Mouse (Mus musculus) spleen, adult 2 months (tissue): ENCODE measurements around the gene Ppp1r13l. TPM values are rescaled to one million over a fixed set of nuclear protein-coding genes. Genes with fewer than 3 reads are reported as not detected.

Experiments used
- DNase-seq, 2 experiments: peaks; one replicate each; pipeline versions ENCODE4 v3.0.0 to v3.0.0-alpha.2; 2012 to 2021; ENCODE audit warnings: low spot score in 2 of 2, low read depth in 1 of 2
- H3K27ac ChIP-seq: fragments of 200-500 bp; 2 replicates; pipeline ENCODE4 v1.5.1; 2012; ENCODE audit warnings: low read length, inconsistent platforms; ENCODE audit not compliant: insufficient read depth
- H3K27me3 ChIP-seq: fragments of 200-500 bp; 2 replicates; pipeline ENCODE4 v1.6.1; 2012; ENCODE audit warnings: mild to moderate bottlenecking, moderate library complexity, low read length, inconsistent platforms; ENCODE audit not compliant: control insufficient read depth, insufficient read depth
- H3K36me3 ChIP-seq: fragments of 200-500 bp; 2 replicates; pipeline ENCODE4 v1.6.1; 2012; ENCODE audit warnings: mild to moderate bottlenecking, low read length, inconsistent platforms; ENCODE audit not compliant: control insufficient read depth, insufficient read depth
- H3K4me1 ChIP-seq: fragments of 200-500 bp; 2 replicates; pipeline ENCODE4 v1.6.1; 2011; ENCODE audit warnings: inconsistent platforms; ENCODE audit not compliant: control insufficient read depth, insufficient read depth, insufficient read length
- H3K4me3 ChIP-seq: fragments of 200-500 bp; 2 replicates; pipeline ENCODE4 v1.5.1; 2011; ENCODE audit warnings: mild to moderate bottlenecking, inconsistent platforms; ENCODE audit not compliant: insufficient read depth, insufficient read length; ENCODE audit errors: extremely low read depth
- CTCF ChIP-seq: fragments of 200-500 bp; IDR thresholded peaks from 2 replicates; pipeline ENCODE4 v1.5.1; 2011; ENCODE audit warnings: mild to moderate bottlenecking, inconsistent platforms; ENCODE audit not compliant: insufficient read depth, insufficient read length, insufficient replicate concordance; ENCODE audit errors: extremely low read depth
- POLR2A ChIP-seq: fragments of 200-500 bp; IDR thresholded peaks from 2 replicates; pipeline ENCODE4 v1.6.1; 2011; ENCODE audit warnings: low read depth, low read length, inconsistent platforms
- WGBS: fragments of 180-500 bp; shearing (Covaris S2); methylation state at CpG from one replicate; pipeline ENCODE4 v1.1.7; 2018; 5-methylcytosine and 5-hydroxymethylcytosine counted together
- polyA plus RNA-seq: library from polyadenylated mRNA; depleted of rRNA; stranded (reverse); fragments of >200 nt; gene quantifications from 2 replicates; pipeline ENCODE4 v1.2.3, GENCODE M21; 2012; rRNA removed

The Ppp1r13l gene
- 2.2 and 2.5 TPM in 2 replicates for polyA plus RNA-seq

DNA sequence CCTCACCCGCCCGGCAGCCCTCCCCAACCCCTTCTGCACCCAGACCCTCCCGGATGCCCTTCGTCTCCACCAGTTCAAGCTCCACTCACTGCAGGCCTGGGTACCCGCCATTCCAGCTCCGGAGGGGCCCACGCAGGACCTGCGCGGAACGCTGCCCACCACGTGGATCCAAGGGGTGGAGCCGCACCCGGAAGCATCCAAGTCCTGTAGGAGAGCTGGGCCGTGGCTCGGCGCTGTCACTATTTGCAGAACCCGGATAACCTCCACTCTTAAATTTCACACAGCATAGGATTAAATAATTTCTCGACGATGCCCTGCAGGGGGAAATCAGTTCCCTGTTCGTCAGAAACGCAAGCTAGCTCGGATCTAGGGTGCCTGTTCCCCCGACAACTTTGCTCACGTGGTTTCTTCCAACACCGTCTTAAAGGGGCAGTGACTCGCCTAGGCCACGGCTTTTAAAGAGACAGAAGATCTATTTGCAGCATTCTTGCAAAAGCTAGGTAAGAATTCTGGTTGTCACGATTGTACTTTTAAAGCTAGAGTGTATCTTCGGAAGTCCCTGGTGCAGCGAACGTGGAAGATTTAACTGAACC lies at the start of gene Ppp1r13l, which contains the start of gene Cd3eap:
TSS of gene Ppp1r13l (plus strand) at position 451 of the 593 bp plus-strand sequence.
TSS of gene Cd3eap (minus strand) at position 185 of the 593 bp plus-strand sequence.
- WGBS = under 1% methylated on average over 31 of the region's 31 CpGs
- TF ChIP-seq CTCF (no peak), POLR2A (no peak)
- Histone ChIP-seq H3K4me3 (peak within 1 kb of the TSS; percentile 81), H3K27me3 (peaks cover 6% of the 10 kb centered on the region), H3K27ac (peak within 1 kb of the TSS; percentile 41; the same call in 1 of the 2 replicates), H3K4me1 (peaks cover 12% of the 10 kb centered on the region), H3K36me3 (peaks cover 4% of the 10 kb centered on the region; the same call in 1 of the 2 replicates)
- DNase-seq = peak; percentile 75 to 84

DNA sequence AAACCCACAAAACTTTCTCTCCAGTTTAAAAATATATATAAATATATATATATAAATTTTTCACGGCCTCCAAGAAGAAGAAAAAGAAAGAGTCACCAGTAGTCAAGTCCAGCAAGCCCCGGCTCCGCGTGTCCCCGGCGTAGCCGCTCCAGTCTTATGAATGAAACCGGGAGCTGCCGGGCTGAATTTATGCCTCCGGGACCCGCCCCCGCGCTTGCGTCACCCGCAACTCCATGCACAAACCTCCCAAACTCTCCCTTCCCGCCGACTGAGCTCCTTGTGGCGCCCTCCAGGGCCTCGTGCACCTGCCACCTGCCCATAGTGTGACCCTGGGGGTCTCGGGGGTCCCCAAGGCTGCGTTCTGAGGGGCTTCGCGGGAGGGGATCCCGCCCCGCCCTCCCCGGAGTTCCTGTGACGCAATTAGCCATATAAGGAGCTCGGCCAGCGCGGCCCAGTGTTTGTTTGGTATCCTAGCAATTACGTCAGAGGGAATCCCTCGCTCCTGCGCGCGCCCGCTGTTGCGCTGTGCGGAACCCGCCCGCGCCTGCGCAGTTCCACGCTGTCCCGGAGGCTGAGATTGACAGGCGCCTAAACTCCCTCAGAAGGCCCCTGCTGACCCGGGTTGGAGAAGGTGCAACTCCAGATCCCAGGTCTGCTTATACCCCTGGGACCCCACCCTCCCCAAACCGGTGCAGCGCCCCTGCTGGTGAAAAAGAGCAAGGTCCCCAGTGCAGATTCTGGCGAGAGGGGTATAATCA lies 49.5 kb upstream of the Ppp1r13l start, which contains the start of gene Fosb:
TSS of gene Fosb (minus strand) at position 168 of the 758 bp plus-strand sequence.
- WGBS = 1% methylated on average over 48 of the region's 49 CpGs
- H3K4me1 ChIP-seq = peaks cover 7% of the 10 kb centered on the region; the same call in 1 of the 2 replicates
- no peaks in the 10 kb centered on the region for H3K36me3 ChIP-seq
- H3K27me3 ChIP-seq = 0 out of 2 replicates have a peak, but pooled peaks cover 1% of the 10 kb centered on the region
- peak within 1 kb of the TSS; percentile 98 for H3K4me3 ChIP-seq
- TF ChIP-seq CTCF = no peak
- TF ChIP-seq POLR2A = no peak
- DNase-seq = peak; percentile 93 to 95
- peak within 1 kb of the TSS; percentile 83 for H3K27ac ChIP-seq

DNA sequence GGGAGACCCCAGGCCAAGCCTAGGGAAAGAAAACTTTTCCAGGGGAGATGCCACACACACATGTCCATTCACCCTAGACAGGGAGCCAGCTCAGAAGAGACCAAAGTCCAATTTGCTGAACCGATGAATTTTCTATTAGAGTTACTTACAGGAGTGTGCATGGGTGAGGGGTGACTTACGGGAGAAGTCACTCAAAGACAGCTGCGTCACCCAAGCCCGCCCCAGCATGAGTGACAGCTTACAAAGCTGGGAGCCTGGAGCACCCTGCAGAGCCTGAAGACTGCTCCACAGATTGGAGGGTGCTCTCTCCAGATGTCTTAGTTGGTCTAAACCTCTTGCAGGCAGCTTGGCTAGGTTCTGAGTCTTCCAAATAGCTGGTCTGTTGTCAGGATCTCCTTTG lies 47.6 kb upstream of the Ppp1r13l start:
- Histone ChIP-seq H3K27ac (no peak overlapping the region), H3K36me3 (no peaks in the 10 kb centered on the region), H3K4me1 (peaks cover 7% of the 10 kb centered on the region; the same call in 1 of the 2 replicates), H3K27me3 (0 out of 2 replicates have a peak, but pooled peaks cover 1% of the 10 kb centered on the region), H3K4me3 (no peak overlapping the region)
- DNase-seq = no peak
- TF ChIP-seq CTCF (no peak), POLR2A (no peak)
- WGBS = 66% methylated on average over 4 of the region's 4 CpGs

DNA sequence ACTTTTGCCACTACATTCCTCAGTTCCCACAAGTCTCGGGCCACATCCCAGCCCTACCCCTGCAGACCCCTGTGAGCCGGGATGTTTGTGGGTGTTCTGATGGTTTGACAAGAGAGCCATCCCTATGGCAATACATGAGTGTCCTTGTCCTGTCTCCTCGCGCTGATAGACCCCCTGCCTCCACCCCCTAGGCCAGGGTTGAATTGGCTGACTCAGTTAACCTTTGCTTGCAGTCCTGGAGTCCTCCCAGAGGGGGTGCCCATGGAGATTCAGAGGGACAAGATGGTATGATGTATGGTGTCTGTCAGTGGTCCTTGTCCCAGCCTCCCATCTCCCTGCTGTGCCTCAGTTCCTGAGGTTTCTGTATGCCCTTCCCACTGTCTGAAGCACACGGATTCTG lies 45.5 kb upstream of the Ppp1r13l start:
- WGBS = 91% methylated on average over 5 of the region's 5 CpGs
- Histone ChIP-seq H3K36me3 (no peaks in the 10 kb centered on the region), H3K4me1 (peaks cover 9% of the 10 kb centered on the region; the same call in 1 of the 2 replicates), H3K27ac (no peak overlapping the region), H3K27me3 (0 out of 2 replicates have a peak, but pooled peaks cover 1% of the 10 kb centered on the region), H3K4me3 (no peak overlapping the region)
- no peak for DNase-seq
- no peak for TF ChIP-seq POLR2A
- TF ChIP-seq CTCF = no peak

DNA sequence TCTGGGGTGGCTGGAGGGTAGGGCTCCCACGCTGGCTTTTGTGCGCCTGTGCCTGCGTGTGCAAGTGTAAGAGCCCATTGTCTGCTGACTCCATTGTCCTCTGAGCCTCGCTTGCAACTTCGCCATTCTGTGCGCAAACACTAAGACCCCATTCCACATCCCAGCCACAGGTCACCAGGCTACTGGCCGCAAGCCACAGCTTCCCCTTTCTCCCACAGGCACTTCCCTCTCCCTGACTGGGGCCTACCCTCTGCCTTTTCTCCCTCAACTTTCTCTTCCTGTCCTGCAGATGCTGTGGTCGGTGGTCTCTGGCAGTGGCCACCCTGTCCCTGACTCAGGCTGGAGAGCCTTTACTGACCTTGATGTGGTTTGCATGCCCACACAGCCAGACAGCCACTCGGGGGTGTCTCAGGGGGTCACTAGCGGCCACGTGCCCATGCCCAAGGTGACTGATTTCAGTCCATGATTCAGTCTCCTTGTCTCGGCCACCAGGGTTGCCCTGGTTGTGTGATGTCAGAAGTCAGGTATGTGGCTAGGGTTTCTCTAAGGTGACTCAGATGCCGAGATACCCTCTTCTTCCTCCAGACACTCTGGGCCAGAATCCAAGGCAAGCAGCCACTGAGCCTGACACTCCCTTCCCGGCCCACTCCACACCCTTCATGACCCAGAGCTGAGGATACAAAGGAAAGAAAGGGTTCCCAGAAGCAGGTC lies 42.9 kb upstream of the Ppp1r13l start:
- Histone ChIP-seq H3K4me3 (no peak overlapping the region), H3K36me3 (no peaks in the 10 kb centered on the region), H3K4me1 (peaks cover 23% of the 10 kb centered on the region; the same call in 1 of the 2 replicates), H3K27me3 (0 out of 2 replicates have a peak, but pooled peaks cover 1% of the 10 kb centered on the region), H3K27ac (no peak overlapping the region)
- TF ChIP-seq CTCF (no peak), POLR2A (no peak)
- no peak for DNase-seq
- WGBS = 9% methylated on average over 14 of the region's 14 CpGs

DNA sequence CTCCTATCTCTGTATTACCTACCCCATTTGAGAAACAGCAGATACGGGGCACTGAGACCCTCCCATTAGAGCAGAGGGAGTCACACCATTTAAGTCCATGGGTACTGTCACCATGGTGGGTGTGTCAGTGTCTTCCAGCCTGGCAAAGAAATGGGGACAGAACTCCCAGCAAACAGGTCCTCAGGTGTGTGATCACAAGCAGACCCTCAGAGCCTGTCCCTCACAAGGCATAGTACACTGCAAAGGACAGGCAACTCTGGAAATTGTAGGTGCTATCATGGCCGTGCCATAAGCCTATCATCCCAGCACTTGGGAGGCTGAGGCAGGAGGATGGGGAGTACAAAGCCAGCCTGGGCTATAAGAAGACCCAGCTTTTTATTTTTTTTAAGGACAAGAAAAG lies 41.3 kb upstream of the Ppp1r13l start:
- Histone ChIP-seq H3K36me3 (no peaks in the 10 kb centered on the region), H3K4me1 (peaks cover 23% of the 10 kb centered on the region; the same call in 1 of the 2 replicates), H3K27me3 (0 out of 2 replicates have a peak, but pooled peaks cover 1% of the 10 kb centered on the region), H3K4me3 (no peak overlapping the region), H3K27ac (no peak overlapping the region)
- DNase-seq = no peak
- TF ChIP-seq POLR2A (no peak), CTCF (no peak)
- WGBS = 93% methylated on average over 2 of the region's 2 CpGs
